Mouse (Mus musculus) layer of hippocampus, postnatal 14 days (tissue): ENCODE measurements at regions not wholly inside any gene's neighbourhood (a gene's known extent, or its start where the extent isn't known, plus 50 kb on each side); places are given as distances from the start of the nearest gene placed in this dataset.
A peak's percentile ranks its signal among the peaks of the same experiment; 100 is the strongest.

Experiments used
- DNase-seq, 2 experiments: peaks; one replicate each; pipeline ENCODE4 v3.0.0; 2021 to 2022; ENCODE audit warnings: low spot score in 2 of 2, mixed read lengths in 1 of 2

DNA sequence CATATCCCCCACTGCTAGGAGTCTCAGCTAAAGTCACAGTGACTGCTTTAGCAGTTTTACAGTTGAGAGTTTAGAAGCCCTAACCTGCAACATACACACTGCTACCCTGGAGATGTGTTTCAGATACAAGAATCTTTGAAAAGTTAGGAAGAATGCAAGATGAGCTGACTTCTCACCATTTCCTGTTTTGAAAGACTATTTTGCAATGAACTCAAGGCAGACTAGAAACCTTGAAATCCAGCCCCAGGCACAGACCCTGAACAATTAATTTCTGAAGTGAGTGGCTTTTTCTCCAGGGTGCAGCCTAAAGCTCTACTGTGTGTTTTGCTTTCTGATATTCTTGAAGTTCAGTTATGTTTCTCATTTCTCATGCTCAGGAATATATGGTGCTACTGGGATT lies 440.6 kb downstream of the Nebl start:
- no peak for DNase-seq

DNA sequence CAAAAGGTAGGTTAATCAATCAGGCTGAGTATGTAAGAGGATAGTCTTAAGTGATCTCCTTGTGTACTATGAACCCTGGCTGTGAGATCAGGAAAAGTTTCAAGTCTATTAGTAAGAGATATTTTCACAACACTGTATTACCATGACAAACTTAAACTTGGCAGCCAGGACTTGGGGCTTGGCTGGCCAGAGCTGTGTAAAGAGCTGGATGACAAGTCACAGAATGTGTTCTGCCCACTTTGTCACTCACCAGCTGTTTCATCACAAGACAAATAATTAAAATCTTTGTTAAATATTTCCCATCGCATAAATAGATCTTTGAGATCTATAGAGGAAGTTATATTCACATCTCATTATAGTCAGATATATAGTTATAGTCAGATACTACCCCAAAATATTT lies 443.7 kb downstream of the Nebl start:
- no peak for DNase-seq

GRCm38 (mm10) chr2:17249960-17250359 lies 481.3 kb downstream of the Nebl start:
- DNase-seq: no peak

- DNase-seq: no peak
Measured at GRCm38 (mm10) chr2:17245821-17246220, 485.4 kb downstream of the Nebl start.

GRCm38 (mm10) chr2:17215607-17216006 lies 515.7 kb downstream of the Nebl start:
- no peak for DNase-seq

- no peak for DNase-seq
Measured at GRCm38 (mm10) chr2:17214881-17215280, 516.4 kb downstream of the Nebl start.

DNA sequence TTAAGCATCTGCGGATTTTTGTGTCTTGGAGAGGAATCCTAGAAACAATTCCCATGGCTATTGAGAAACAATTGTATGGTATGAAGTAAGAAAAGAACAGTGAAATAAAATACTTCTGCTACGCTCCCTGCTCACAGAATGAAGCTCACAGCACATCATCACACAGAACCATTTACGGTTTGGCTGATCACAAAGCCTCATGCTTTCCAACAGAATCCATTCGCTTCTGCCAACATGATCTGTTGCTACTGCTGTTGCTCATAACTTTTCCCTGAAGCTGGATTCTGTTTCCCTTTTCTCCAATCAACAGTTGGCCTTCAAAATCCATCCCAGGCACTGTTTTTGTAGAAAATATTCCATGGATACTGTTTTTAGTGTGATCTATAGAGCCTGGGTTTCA lies 518.7 kb downstream of the Nebl start:
- peak in 1 of 2 experiments; percentile 60 for DNase-seq

GRCm38 (mm10) chr2:17211105-17211504 lies 520.2 kb downstream of the Nebl start:
- no peak for DNase-seq

- DNase-seq: no peak
Measured at GRCm38 (mm10) chr2:17193611-17194010, 537.7 kb downstream of the Nebl start.

GRCm38 (mm10) chr2:17189169-17189568 lies 542.1 kb downstream of the Nebl start:
- DNase-seq: peak in 1 of 2 experiments; percentile 12

GRCm38 (mm10) chr2:17187822-17188221 lies 543.4 kb downstream of the Nebl start:
- DNase-seq: no peak

DNA sequence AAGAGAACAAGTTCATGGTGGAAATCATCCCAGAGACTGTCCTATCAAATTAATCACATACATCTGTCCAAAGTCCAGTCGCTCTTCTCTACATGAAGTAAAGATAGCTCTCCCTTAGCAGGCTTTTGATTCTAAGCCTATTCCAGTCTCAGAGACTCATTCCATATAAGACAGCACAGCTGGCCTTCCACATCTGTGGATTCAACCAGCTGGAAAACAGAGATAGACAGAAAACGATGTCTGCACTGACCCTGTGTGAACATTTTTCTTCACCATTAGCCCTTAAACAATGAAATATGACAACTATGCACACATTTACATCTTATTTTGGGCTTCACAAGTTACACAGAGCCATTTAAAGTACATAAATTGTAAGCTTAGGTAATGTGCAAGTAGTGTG lies 547.6 kb downstream of the Nebl start:
- no peak for DNase-seq

DNA sequence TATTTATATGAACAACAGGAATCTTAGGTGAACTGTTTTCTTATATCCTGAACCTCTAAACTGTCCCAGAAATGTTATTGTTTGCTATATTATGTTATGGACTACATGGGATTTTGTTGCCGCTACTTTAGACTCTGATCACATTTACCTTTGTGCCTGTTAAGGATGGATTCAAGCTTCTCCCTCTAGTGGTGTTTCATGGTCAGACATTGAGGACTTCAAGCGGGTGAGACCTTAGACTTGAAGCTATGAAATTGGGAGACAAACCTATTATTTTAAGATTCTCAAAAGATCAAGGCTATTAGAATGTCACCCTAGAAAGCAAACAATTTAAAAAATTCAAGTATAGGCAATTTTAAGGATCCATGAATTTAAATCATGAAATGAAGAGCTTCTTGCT lies 549.7 kb downstream of the Nebl start:
- no peak for DNase-seq

GRCm38 (mm10) chr2:17168896-17169295 lies 562.4 kb downstream of the Nebl start:
- no peak for DNase-seq

- no peak for DNase-seq
Measured at GRCm38 (mm10) chr2:17165016-17165415, 566.2 kb downstream of the Nebl start.

DNA sequence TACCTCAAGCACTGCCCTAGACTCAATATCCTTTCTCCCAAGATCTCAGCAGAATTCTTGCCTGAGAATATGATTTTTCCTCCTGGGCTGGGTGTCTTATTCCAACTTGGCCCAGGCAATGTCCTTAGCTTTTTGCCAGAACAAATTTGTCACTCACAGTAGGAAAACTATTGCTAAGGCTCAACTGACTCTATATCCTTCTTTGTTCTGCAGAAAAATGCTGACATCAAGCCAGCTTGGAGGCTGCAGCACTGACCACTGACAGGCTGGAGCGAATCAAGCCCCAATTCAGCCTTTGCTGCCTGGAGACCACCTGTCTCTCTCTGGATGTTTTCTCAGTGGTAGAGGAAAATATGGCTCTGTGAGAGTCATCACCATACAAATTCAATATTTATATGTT lies 572.8 kb downstream of the Nebl start:
- DNase-seq: peak in 1 of 2 experiments; percentile 3

DNA sequence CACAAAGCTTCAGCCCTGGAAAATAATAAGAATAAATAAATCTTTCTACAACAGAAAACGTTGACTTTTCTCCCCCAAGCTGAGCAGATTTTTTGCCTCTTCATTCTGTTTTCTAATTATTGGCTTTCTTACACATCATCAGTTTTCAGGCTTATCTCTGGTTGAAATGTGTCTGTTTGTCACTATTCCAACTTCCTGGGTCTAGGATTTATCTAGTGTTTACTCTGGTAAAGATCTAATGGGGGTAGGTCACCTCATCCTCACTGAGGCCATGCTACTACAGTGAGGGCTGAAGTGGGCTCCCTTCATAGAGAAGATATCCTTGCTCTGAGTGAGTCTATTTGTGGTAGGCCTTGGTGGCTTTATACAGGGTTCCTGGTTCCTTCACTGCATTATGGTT lies 573.9 kb downstream of the Nebl start:
- no peak for DNase-seq

- no peak for DNase-seq
Measured at GRCm38 (mm10) chr2:17155596-17155995, 575.7 kb downstream of the Nebl start.

- DNase-seq: no peak
Measured at GRCm38 (mm10) chr2:17123626-17124025, 607.6 kb downstream of the Nebl start.

GRCm38 (mm10) chr2:17117292-17117691 lies 614.0 kb downstream of the Nebl start:
- DNase-seq: no peak

- no peak for DNase-seq
Measured at GRCm38 (mm10) chr2:17111177-17111576, 620.1 kb downstream of the Nebl start.

DNA sequence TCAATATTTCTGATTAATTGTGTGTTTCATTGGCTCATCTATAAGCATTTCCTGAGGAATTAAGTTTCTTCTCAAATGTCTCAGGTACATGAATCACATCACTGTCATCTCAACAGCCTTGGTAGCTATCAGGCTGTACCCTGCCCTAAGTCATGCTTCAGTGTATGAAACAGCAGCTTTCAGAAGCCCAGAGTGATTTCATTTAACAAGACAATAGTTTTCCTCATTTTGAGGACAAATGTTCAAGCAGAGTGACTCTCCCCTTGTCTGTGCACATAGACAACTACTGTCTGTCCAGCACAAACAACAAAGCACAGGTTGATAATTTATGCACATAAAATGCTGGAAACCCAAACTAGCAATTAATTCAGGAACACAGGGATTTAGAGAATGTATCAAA lies 630.1 kb downstream of the Nebl start:
- DNase-seq: no peak

- DNase-seq: no peak
Measured at GRCm38 (mm10) chr2:17097546-17097945, 633.7 kb downstream of the Nebl start.

DNA sequence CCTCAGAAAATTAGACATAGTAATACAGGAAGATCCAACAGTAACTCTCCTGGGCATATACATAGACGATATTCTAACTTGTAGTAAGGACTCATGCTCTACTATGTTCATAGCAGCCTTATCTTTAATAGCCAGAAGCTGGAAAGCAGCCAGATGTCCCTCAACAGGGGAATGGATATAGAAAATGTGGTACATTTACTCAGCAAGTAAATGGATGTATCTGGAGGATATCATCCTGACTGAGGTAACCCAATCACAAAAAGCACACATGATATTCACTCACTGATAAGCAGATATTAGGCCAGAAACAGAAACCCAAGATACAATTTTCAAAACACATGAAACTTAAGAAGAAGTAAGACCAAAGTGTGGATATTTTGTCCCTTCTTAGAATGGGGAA lies 639.8 kb downstream of the Nebl start:
- no peak for DNase-seq
